Mouse (Mus musculus) myocyte (in vitro differentiated cells): ENCODE data around the gene Ibsp. TPM values are rescaled to one million over a fixed set of nuclear protein-coding genes. Genes with fewer than 3 reads are reported as not detected.

Experiments
- H3K27me3 ChIP-seq: one replicate; pipeline ENCODE4 v1.6.1; 2011; ENCODE audit not compliant: control insufficient read depth, insufficient read depth, insufficient read length
- H3K36me3 ChIP-seq: one replicate; pipeline ENCODE4 v1.6.1; 2011; ENCODE audit not compliant: control insufficient read depth, insufficient read depth
- H3K4me2 ChIP-seq: one replicate; pipeline ENCODE4 v1.6.1; 2011; ENCODE audit warnings: low read depth, control low read depth
- H3K4me3 ChIP-seq: one replicate; pipeline ENCODE4 v1.5.1; 2011; ENCODE audit warnings: mild to moderate bottlenecking, control low read depth, moderate library complexity
- H3K79me2 ChIP-seq: one replicate; pipeline ENCODE4 v1.6.1; 2011; ENCODE audit not compliant: control insufficient read depth, insufficient read depth
- H3ac ChIP-seq: one replicate; pipeline ENCODE4 v1.6.1; 2011; ENCODE audit not compliant: control insufficient read depth, insufficient read length
- CEBPB ChIP-seq: IDR thresholded peaks from 2 replicates; pipeline ENCODE4 v1.6.1; 2011; ENCODE audit warnings: mild to moderate bottlenecking, moderate library complexity; ENCODE audit not compliant: poor library complexity, insufficient read depth, severe bottlenecking
- E2F4 ChIP-seq: IDR thresholded peaks from one replicate; pipeline ENCODE4 v1.6.1; 2011; ENCODE audit warnings: mild to moderate bottlenecking, control low read depth, moderate library complexity; ENCODE audit not compliant: insufficient read depth
- MAX ChIP-seq: IDR thresholded peaks from one replicate; pipeline ENCODE4 v1.6.1; 2011; ENCODE audit warnings: low read depth, mild to moderate bottlenecking, control low read depth
- MYOD1 ChIP-seq, 3 experiments: IDR thresholded peaks; one replicate each; pipeline ENCODE4 v1.6.1; 2011; ENCODE audit warnings: control low read depth in 2 of 3, low read depth in 2 of 3, mild to moderate bottlenecking in 2 of 3, moderate library complexity in 1 of 3; ENCODE audit not compliant: insufficient read length in 2 of 3, control insufficient read depth in 1 of 3
- MYOG ChIP-seq, 3 experiments: IDR thresholded peaks; one replicate each; pipeline ENCODE4 v1.6.1; 2011; ENCODE audit warnings: control low read depth in 2 of 3, low read depth in 2 of 3, mild to moderate bottlenecking in 2 of 3; ENCODE audit not compliant: insufficient read length in 2 of 3, control insufficient read depth in 1 of 3, insufficient read depth in 1 of 3
- POLR2A ChIP-seq: IDR thresholded peaks from one replicate; pipeline ENCODE4 v1.6.1; 2011; ENCODE audit warnings: low read depth, mild to moderate bottlenecking, control low read depth, moderate library complexity; ENCODE audit not compliant: insufficient read length
- POLR2AphosphoS2 ChIP-seq: IDR thresholded peaks from one replicate; pipeline ENCODE4 v1.6.1; 2011; ENCODE audit warnings: low read depth, control low read depth; ENCODE audit not compliant: insufficient read length
- REST ChIP-seq: IDR thresholded peaks from one replicate; pipeline ENCODE4 v1.6.1; 2011; ENCODE audit warnings: mild to moderate bottlenecking, control low read depth, moderate library complexity; ENCODE audit not compliant: insufficient read depth, insufficient read length
- SRF ChIP-seq: IDR thresholded peaks from one replicate; pipeline ENCODE4 v1.6.1; 2011; ENCODE audit warnings: low read depth; ENCODE audit not compliant: control insufficient read depth, insufficient read length
- TCF12 ChIP-seq: IDR thresholded peaks from one replicate; pipeline ENCODE4 v1.6.1; 2011; ENCODE audit warnings: mild to moderate bottlenecking, control low read depth; ENCODE audit not compliant: poor library complexity, insufficient read depth, severe bottlenecking
- TCF3 ChIP-seq: IDR thresholded peaks from one replicate; pipeline ENCODE4 v1.6.1; 2011; ENCODE audit warnings: low read depth, control low read depth; ENCODE audit not compliant: insufficient read length
- USF1 ChIP-seq: IDR thresholded peaks from one replicate; pipeline ENCODE4 v1.6.1; 2011; ENCODE audit warnings: low read depth, mild to moderate bottlenecking, control low read depth, moderate library complexity
- polyA plus RNA-seq: library from polyadenylated mRNA; unstranded; fragments of >200 nt; fragmentation: generic; extraction: Trizol; gene quantifications from one replicate; pipeline ENCODE4 v1.2.1, GENCODE M21; 2012; ENCODE audit warnings: missing spikeins

Gene Ibsp
- polyA plus RNA-seq, 1 experiment, result 0.02 TPM

- no peaks in the 10 kb centered on the region for H3K27me3 ChIP-seq
- no peak overlapping the region for H3K4me3 ChIP-seq
- TF ChIP-seq MAX (no peak), MYOD1 (IDR thresholded peaks at IDR 0.05; ENCODE audit: control insufficient read depth in 1 of 3, insufficient read length in 2 of 3, low read depth in 2 of 3) (no peak), CEBPB (no peak), TCF3 (no peak), SRF (no peak), USF1 (peak; percentile 4)
Measured at GRCm38 (mm10) chr5:104344526-104345240, 45.7 kb downstream of the Ibsp start.

GRCm38 (mm10) chr5:104345241-104345630 lies 46.3 kb downstream of the Ibsp start:
- no peak for TF ChIP-seq TCF12
- Histone ChIP-seq H3K27me3 (no peaks in the 10 kb centered on the region), H3K4me2 (no peak overlapping the region), H3ac (no peak overlapping the region), H3K4me3 (no peak overlapping the region), H3K36me3 (no peaks in the 10 kb centered on the region), H3K79me2 (no peaks in the 10 kb centered on the region)

More at GRCm38 (mm10) chr5:104344526-104345240, 45.7 kb downstream of the Ibsp start:
- Histone ChIP-seq H3K36me3 (no peaks in the 10 kb centered on the region), H3K4me2 (no peak overlapping the region), H3K79me2 (no peaks in the 10 kb centered on the region), H3ac (no peak overlapping the region)

- Histone ChIP-seq H3K4me3 (no peak overlapping the region), H3ac (no peak overlapping the region), H3K79me2 (no peaks in the 10 kb centered on the region), H3K27me3 (no peaks in the 10 kb centered on the region), H3K4me2 (no peak overlapping the region), H3K36me3 (no peaks in the 10 kb centered on the region)
- TF ChIP-seq CEBPB (no peak), MAX (no peak), POLR2AphosphoS2 (no peak), REST (no peak), TCF12 (no peak), USF1 (no peak), E2F4 (no peak), SRF (no peak), POLR2A (no peak), TCF3 (no peak), MYOG (IDR thresholded peaks at IDR 0.05; ENCODE audit: control insufficient read depth in 1 of 3, insufficient read depth in 1 of 3, insufficient read length in 2 of 3, low read depth in 2 of 3) (no peak), MYOD1 (IDR thresholded peaks at IDR 0.05; ENCODE audit: control insufficient read depth in 1 of 3, insufficient read length in 2 of 3, low read depth in 2 of 3) (no peak)
Measured at GRCm38 (mm10) chr5:104351041-104351440, 52.1 kb downstream of the Ibsp start.

GRCm38 (mm10) chr5:104351874-104352273 lies 52.9 kb downstream of the Ibsp start:
- no peak overlapping the region for H3ac ChIP-seq
- no peak for TF ChIP-seq MYOG (IDR thresholded peaks at IDR 0.05; ENCODE audit: control insufficient read depth in 1 of 3, insufficient read depth in 1 of 3, insufficient read length in 2 of 3, low read depth in 2 of 3)
- TF ChIP-seq REST, result no peak
- TF ChIP-seq TCF3, result no peak
- TF ChIP-seq SRF, result no peak
- no peak for TF ChIP-seq MYOD1 (IDR thresholded peaks at IDR 0.05; ENCODE audit: control insufficient read depth in 1 of 3, insufficient read length in 2 of 3, low read depth in 2 of 3)
- H3K4me3 ChIP-seq, result no peak overlapping the region
- H3K36me3 ChIP-seq, result no peaks in the 10 kb centered on the region
- no peaks in the 10 kb centered on the region for H3K27me3 ChIP-seq
- H3K4me2 ChIP-seq, result no peak overlapping the region
- no peaks in the 10 kb centered on the region for H3K79me2 ChIP-seq

GRCm38 (mm10) chr5:104357575-104357974 lies 58.6 kb downstream of the Ibsp start:
- no peak overlapping the region for H3ac ChIP-seq
- no peak for TF ChIP-seq MAX
- TF ChIP-seq CEBPB, result no peak
- no peak for TF ChIP-seq POLR2A
- TF ChIP-seq MYOD1 (IDR thresholded peaks at IDR 0.05; ENCODE audit: control insufficient read depth in 1 of 3, insufficient read length in 2 of 3, low read depth in 2 of 3), result no peak
- no peak for TF ChIP-seq SRF
- no peak for TF ChIP-seq REST
- no peak for TF ChIP-seq USF1
- no peak for TF ChIP-seq TCF3
- TF ChIP-seq E2F4, result no peak
- no peak for TF ChIP-seq MYOG (IDR thresholded peaks at IDR 0.05; ENCODE audit: control insufficient read depth in 1 of 3, insufficient read depth in 1 of 3, insufficient read length in 2 of 3, low read depth in 2 of 3)
- no peak for TF ChIP-seq POLR2AphosphoS2
- no peak for TF ChIP-seq TCF12
- H3K4me2 ChIP-seq, result no peak overlapping the region
- H3K79me2 ChIP-seq, result no peaks in the 10 kb centered on the region
- H3K27me3 ChIP-seq, result no peaks in the 10 kb centered on the region
- no peaks in the 10 kb centered on the region for H3K36me3 ChIP-seq
- H3K4me3 ChIP-seq, result no peak overlapping the region
